Mouse (Mus musculus) spleen, postnatal 10 days (tissue): ENCODE data around the gene Gm9112.
"Not testable (repeated sequence)": the region's sequence is repeated elsewhere in the genome, so short reads cannot be mapped to it uniquely, and the experiment has no call there.

Source experiments
- DNase-seq, 2 experiments: peaks; one replicate each; pipeline ENCODE4 v3.0.0; 2021 to 2022; ENCODE audit warnings: low spot score in 2 of 2

Gene Gm9112

DNA sequence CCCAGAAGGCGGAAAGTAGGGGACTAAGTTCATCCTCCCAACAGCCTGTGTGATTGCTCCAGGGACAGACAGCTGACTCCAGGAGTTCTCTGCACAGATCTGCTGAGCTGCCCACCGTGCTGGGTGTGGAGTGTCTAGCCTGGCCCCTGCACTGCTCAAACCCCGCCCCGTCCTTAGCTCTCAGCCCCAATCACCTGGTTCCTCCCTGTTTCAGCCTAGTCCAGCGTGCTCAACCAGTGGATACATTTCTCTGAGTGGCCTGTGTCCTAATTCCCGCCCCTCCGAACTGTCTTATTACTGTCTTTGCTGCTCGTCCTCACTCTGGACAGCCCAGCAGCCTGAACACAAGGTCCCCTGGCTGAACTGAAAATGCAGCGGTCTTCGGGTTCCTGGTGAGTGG is at the start of gene Gm9112, which contains the start of gene Dmrtc1b:
Gm9112 (minus strand) TSS at position 101 of the 400 bp plus-strand sequence.
Dmrtc1b (plus strand) TSS at position 331 of the 400 bp plus-strand sequence.
- not testable (repeated sequence) for DNase-seq

DNA sequence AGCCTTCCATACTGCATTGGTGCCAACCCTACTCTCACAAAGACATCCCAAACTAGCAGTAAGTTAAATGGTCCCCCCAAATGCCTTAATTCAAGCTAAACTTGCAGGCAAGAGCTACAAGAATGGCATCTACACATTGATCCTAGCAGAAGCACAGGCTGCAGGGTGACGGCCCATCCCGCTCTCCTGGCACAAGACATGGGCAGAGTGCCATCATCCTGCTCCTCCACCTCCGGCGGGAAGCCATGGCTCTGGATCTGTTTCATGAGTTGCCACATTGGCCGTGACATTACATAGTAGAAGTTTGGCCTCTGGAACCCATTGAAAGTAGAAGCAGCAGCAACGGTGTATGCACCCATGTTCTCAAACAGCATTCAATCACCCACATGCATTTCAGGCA is 16.8 kb upstream of the Gm9112 start:
- DNase-seq = not testable (repeated sequence)

DNA sequence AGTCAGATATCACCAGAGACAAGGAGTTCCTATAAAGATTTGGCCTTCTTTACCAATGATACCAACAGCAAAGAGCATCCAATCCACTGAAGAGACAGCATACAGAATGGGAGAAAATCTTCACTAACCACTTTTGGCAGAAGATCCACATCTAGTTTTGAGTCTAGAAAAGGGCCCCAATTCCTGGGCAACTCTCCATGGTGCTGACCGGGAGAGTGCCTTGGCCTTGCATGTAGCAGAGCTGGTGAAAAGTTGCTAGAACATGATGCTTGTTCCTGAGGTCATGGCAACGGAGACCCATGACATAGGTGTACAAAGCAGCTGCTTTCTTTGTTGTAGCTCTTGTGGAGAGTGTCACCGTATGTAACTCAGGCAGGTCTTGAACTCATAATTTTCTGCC is 6.8 kb downstream of the Gm9112 start:
- DNase-seq = not testable (repeated sequence)

DNA sequence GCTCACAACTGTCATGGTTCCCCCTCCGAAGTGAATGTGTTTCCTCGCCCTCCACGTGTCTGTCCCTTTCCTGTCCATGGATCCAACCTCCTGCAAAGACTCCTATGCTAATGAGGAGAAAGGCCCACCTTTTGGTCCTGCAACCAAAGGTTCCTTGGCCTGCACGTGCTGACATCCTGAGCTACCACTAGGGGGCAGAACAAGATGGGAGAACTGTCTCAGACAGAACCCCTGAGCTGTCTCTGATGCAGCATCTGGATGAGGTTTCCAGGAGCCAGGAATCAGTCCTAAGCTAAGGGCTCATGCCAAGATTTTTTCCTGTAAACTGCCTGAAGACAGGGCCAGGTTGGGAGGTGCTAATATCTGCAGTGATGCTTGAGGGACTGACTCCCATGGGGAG is 18.2 kb downstream of the Gm9112 start:
- DNase-seq = peak in 1 of 2 experiments; percentile 15

DNA sequence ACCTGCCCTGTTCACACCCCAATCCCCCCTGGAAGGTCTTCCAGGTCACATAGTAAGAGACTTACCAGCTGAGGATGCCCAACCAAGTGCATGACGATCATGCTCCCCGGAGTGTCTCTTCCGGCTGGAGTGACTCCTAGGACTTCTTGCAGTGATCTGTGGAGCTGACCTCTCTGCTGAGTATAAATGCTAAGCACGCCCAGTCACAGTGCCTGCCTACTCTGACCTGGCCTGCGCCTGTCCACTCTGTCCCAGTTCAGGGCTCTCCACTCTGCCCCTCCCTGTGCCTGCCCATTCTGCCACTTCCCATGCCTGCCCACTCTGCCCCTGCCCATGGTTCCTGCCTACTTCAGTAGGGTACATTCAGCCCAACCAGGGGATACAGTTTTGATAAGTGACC is 20.6 kb downstream of the Gm9112 start, which contains the start of gene Gm3880:
Gm3880 (minus strand) TSS at position 101 of the 400 bp plus-strand sequence.
- DNase-seq = not testable (repeated sequence)

DNA sequence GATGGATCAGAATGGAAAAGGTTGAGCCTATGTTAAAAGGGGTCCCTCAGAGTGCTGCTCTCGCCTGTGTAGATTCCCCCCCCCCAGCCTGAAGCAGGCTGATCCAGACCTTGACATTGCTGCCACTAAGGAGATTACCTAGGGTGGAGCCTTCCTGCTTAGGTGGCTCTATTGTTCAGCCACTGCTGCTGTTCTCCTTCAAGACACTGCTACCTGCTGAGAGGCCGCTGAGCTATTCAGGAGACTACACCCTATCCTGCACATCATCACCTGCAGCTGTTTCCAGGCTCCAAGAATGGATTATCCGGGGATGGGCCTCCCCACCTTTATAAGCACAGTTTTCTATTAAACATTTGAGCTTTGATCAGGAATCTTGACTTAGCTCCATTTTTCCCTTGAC is 22.7 kb downstream of the Gm9112 start:
- not testable (repeated sequence) for DNase-seq

DNA sequence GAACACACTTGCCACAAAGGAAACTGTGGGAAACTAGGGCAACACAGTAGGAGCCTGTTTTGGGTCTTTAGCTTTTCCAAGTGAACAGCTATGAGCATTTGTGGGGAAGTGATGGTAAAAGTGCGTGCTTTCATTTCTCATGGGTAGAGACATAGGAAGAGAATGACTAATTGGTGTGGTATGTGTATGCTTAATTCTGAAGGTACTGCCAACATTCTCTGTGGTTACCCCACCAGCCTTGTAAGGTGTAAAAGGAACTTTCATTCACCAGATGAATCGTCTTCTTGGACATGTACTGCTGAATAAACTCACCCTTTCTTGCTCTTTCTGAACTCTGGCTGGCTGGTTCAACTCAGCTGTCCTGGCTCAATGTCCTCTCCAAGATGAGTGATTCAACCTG is 40.8 kb downstream of the Gm9112 start:
- DNase-seq = no peak

DNA sequence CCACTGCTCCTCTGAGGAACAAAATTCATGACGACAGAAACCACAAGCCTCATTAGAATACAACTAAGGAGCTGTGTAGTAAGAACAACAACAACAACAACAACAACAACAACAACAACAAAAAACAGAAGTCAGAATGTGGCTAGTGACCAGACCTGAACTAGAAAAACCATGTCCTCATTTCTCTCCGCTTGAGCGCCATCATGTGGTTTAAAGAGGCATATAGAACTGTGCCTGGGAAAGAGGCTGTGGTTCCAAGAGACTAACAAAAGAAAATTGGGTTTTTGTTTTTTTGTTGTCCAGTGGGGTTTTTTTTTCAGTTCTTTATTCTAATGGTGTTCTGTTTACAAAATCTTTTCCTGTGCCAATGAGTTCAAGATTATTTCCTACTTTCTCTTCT is 46.7 kb downstream of the Gm9112 start:
- DNase-seq = peak in 1 of 2 experiments; percentile 18
